Mouse (Mus musculus): ENCODE data around the gene Stpg3. TPM values are rescaled to one million over a fixed set of nuclear protein-coding genes. Genes with fewer than 3 reads are reported as not detected.

Stpg3 gene
- polyA plus RNA-seq, 1 experiment from 2014 or later = not detected

- Histone ChIP-seq H3K27ac (ENCODE audit: low read length) (no peak overlapping the region), H3K27me3 (ENCODE audit: control insufficient read depth, insufficient read depth, low read depth, low read length) (no peaks in the 10 kb centered on the region), H3K9ac (ENCODE audit: low read depth, low read length) (no peak overlapping the region), H3K36me3 (ENCODE audit: control insufficient read depth, insufficient read depth, low read length) (peaks cover 31% of the 10 kb centered on the region), H3K4me1 (ENCODE audit: control insufficient read depth, insufficient read depth, low read length) (peaks cover 13% of the 10 kb centered on the region; the same call in 1 of the 2 replicates), H3K9me3 (replicated peaks; ENCODE audit: control insufficient read depth, low read length, poor library complexity, severe bottlenecking) (no peaks in the 10 kb centered on the region), H3K4me2 (ENCODE audit: low read length) (no peak overlapping the region), H3K4me3 (ENCODE audit: low read depth, low read length) (no peak overlapping the region)
- ATAC-seq = no peak
- 61% methylated on average over 4 of the region's 4 CpGs for WGBS
Measured at GRCm38 (mm10) chr2:25203631-25204214, 10.7 kb downstream of the Stpg3 start.

- Histone ChIP-seq H3K9me3 (replicated peaks; ENCODE audit: control insufficient read depth, low read length, poor library complexity, severe bottlenecking) (no peaks in the 10 kb centered on the region), H3K27ac (ENCODE audit: low read length) (no peak overlapping the region), H3K4me3 (ENCODE audit: low read depth, low read length) (no peak overlapping the region), H3K4me1 (ENCODE audit: control insufficient read depth, insufficient read depth, low read length) (no peaks in the 10 kb centered on the region), H3K27me3 (ENCODE audit: control insufficient read depth, insufficient read depth, low read depth, low read length) (peaks cover 13% of the 10 kb centered on the region), H3K9ac (ENCODE audit: low read depth, low read length) (no peak overlapping the region), H3K4me2 (ENCODE audit: low read length) (no peak overlapping the region), H3K36me3 (ENCODE audit: control insufficient read depth, insufficient read depth, low read length) (peaks cover 31% of the 10 kb centered on the region)
- ATAC-seq = no peak
- WGBS = 93% methylated on average over 2 of the region's 2 CpGs
Measured at GRCm38 (mm10) chr2:25200631-25201030, 13.8 kb downstream of the Stpg3 start.

GRCm38 (mm10) chr2:25197946-25198345 is 16.5 kb downstream of the Stpg3 start:
- Histone ChIP-seq H3K4me3 (ENCODE audit: low read depth, low read length) (no peak overlapping the region), H3K36me3 (ENCODE audit: control insufficient read depth, insufficient read depth, low read length) (peaks cover 22% of the 10 kb centered on the region), H3K9ac (ENCODE audit: low read depth, low read length) (no peak overlapping the region), H3K27ac (ENCODE audit: low read length) (no peak overlapping the region), H3K27me3 (ENCODE audit: control insufficient read depth, insufficient read depth, low read depth, low read length) (peaks cover 21% of the 10 kb centered on the region), H3K9me3 (replicated peaks; ENCODE audit: control insufficient read depth, low read length, poor library complexity, severe bottlenecking) (no peaks in the 10 kb centered on the region), H3K4me1 (ENCODE audit: control insufficient read depth, insufficient read depth, low read length) (no peaks in the 10 kb centered on the region; the same call in 1 of the 2 replicates), H3K4me2 (ENCODE audit: low read length) (no peak overlapping the region)
- no peak for ATAC-seq

- Histone ChIP-seq H3K4me1 (ENCODE audit: control insufficient read depth, insufficient read depth, low read length) (no peaks in the 10 kb centered on the region; the same call in 1 of the 2 replicates), H3K9ac (ENCODE audit: low read depth, low read length) (no peak overlapping the region), H3K4me3 (ENCODE audit: low read depth, low read length) (no peak overlapping the region), H3K27me3 (ENCODE audit: control insufficient read depth, insufficient read depth, low read depth, low read length) (peaks cover 21% of the 10 kb centered on the region), H3K9me3 (replicated peaks; ENCODE audit: control insufficient read depth, low read length, poor library complexity, severe bottlenecking) (no peaks in the 10 kb centered on the region), H3K36me3 (ENCODE audit: control insufficient read depth, insufficient read depth, low read length) (peaks cover 17% of the 10 kb centered on the region), H3K27ac (ENCODE audit: low read length) (no peak overlapping the region), H3K4me2 (ENCODE audit: low read length) (no peak overlapping the region)
- no peak for ATAC-seq
- WGBS = 19% methylated on average over 2 of the region's 2 CpGs
Measured at GRCm38 (mm10) chr2:25197191-25197590, 17.2 kb downstream of the Stpg3 start.

GRCm38 (mm10) chr2:25196172-25196954 is 18.1 kb downstream of the Stpg3 start, which contains the start of gene Tor4a:
Gene Tor4a (minus strand): TSS chr2:25196886.
- 11% methylated on average over 8 of the region's 8 CpGs for WGBS
- Histone ChIP-seq H3K9ac (ENCODE audit: low read depth, low read length) (no peak within 1 kb of the TSS), H3K4me2 (ENCODE audit: low read length) (no peak within 1 kb of the TSS)

GRCm38 (mm10) chr2:25195211-25196156 is 19.0 kb downstream of the Stpg3 start:
- H3K9ac ChIP-seq (ENCODE audit: low read depth, low read length) = no peak overlapping the region
- ATAC-seq = no peak
- peaks cover 9% of the 10 kb centered on the region; the same call in 1 of the 2 replicates for H3K36me3 ChIP-seq (ENCODE audit: control insufficient read depth, insufficient read depth, low read length)
- no peak overlapping the region for H3K27ac ChIP-seq (ENCODE audit: low read length)
- H3K9me3 ChIP-seq (replicated peaks; ENCODE audit: control insufficient read depth, low read length, poor library complexity, severe bottlenecking) = no peaks in the 10 kb centered on the region
- H3K4me1 ChIP-seq (ENCODE audit: control insufficient read depth, insufficient read depth, low read length) = no peaks in the 10 kb centered on the region; the same call in 1 of the 2 replicates
- whole genome bisulfite sequencing = 23% methylated on average over 55 of the region's 55 CpGs
- no peak overlapping the region for H3K4me2 ChIP-seq (ENCODE audit: low read length)
- peaks cover 21% of the 10 kb centered on the region for H3K27me3 ChIP-seq (ENCODE audit: control insufficient read depth, insufficient read depth, low read depth, low read length)
- no peak overlapping the region for H3K4me3 ChIP-seq (ENCODE audit: low read depth, low read length)

More at GRCm38 (mm10) chr2:25196172-25196954, 18.1 kb downstream of the Stpg3 start, which contains the start of gene Tor4a:
- Histone ChIP-seq H3K27me3 (ENCODE audit: control insufficient read depth, insufficient read depth, low read depth, low read length) (peaks cover 21% of the 10 kb centered on the region), H3K9me3 (replicated peaks; ENCODE audit: control insufficient read depth, low read length, poor library complexity, severe bottlenecking) (no peaks in the 10 kb centered on the region), H3K4me3 (ENCODE audit: low read depth, low read length) (no peak within 1 kb of the TSS), H3K27ac (ENCODE audit: low read length) (no peak within 1 kb of the TSS), H3K4me1 (ENCODE audit: control insufficient read depth, insufficient read depth, low read length) (no peaks in the 10 kb centered on the region; the same call in 1 of the 2 replicates), H3K36me3 (ENCODE audit: control insufficient read depth, insufficient read depth, low read length) (peaks cover 17% of the 10 kb centered on the region)
- no peak for ATAC-seq

- H3K4me3 ChIP-seq (ENCODE audit: low read depth, low read length) = no peak overlapping the region
- peaks cover 21% of the 10 kb centered on the region for H3K27me3 ChIP-seq (ENCODE audit: control insufficient read depth, insufficient read depth, low read depth, low read length)
- no peak for ATAC-seq
- no peak overlapping the region for H3K9ac ChIP-seq (ENCODE audit: low read depth, low read length)
- 0 out of 2 replicates have a peak, but pooled peaks cover under 1% of the 10 kb centered on the region for H3K36me3 ChIP-seq (ENCODE audit: control insufficient read depth, insufficient read depth, low read length)
- no peak overlapping the region for H3K27ac ChIP-seq (ENCODE audit: low read length)
- H3K4me1 ChIP-seq (ENCODE audit: control insufficient read depth, insufficient read depth, low read length) = no peaks in the 10 kb centered on the region; the same call in 1 of the 2 replicates
- H3K4me2 ChIP-seq (ENCODE audit: low read length) = no peak overlapping the region
- WGBS = 85% methylated on average over 17 of the region's 17 CpGs
- H3K9me3 ChIP-seq (replicated peaks; ENCODE audit: control insufficient read depth, low read length, poor library complexity, severe bottlenecking) = no peaks in the 10 kb centered on the region
Measured at GRCm38 (mm10) chr2:25194486-25195171, 19.8 kb downstream of the Stpg3 start.

- Histone ChIP-seq H3K9ac (ENCODE audit: low read depth, low read length) (no peak overlapping the region), H3K27ac (ENCODE audit: low read length) (no peak overlapping the region), H3K27me3 (ENCODE audit: control insufficient read depth, insufficient read depth, low read depth, low read length) (peaks cover 21% of the 10 kb centered on the region), H3K4me2 (ENCODE audit: low read length) (no peak overlapping the region), H3K36me3 (ENCODE audit: control insufficient read depth, insufficient read depth, low read length) (no peaks in the 10 kb centered on the region), H3K9me3 (replicated peaks; ENCODE audit: control insufficient read depth, low read length, poor library complexity, severe bottlenecking) (no peaks in the 10 kb centered on the region), H3K4me1 (ENCODE audit: control insufficient read depth, insufficient read depth, low read length) (no peaks in the 10 kb centered on the region; the same call in 1 of the 2 replicates), H3K4me3 (ENCODE audit: low read depth, low read length) (no peak overlapping the region)
- no peak for ATAC-seq
- 88% methylated on average over 5 of the region's 5 CpGs for WGBS
Measured at GRCm38 (mm10) chr2:25194006-25194405, 20.4 kb downstream of the Stpg3 start.

Data from midbrain, embryonic 16.5 days (tissue).